Mouse (Mus musculus) c-Kit-positive CD71-positive TER-119-negative erythroid progenitor cells, embryonic 14.5 days (primary cell): ENCODE measurements around the gene Gm14862.
"Not testable (repeated sequence)": the region's sequence is repeated elsewhere in the genome, so short reads cannot be mapped to it uniquely, and the experiment has no call there.

ENCODE experiments used
- DNase-seq: peaks from one replicate; pipeline ENCODE4 v3.0.0-alpha.2; 2013; ENCODE audit warnings: low read depth

Gm14862 gene

DNA sequence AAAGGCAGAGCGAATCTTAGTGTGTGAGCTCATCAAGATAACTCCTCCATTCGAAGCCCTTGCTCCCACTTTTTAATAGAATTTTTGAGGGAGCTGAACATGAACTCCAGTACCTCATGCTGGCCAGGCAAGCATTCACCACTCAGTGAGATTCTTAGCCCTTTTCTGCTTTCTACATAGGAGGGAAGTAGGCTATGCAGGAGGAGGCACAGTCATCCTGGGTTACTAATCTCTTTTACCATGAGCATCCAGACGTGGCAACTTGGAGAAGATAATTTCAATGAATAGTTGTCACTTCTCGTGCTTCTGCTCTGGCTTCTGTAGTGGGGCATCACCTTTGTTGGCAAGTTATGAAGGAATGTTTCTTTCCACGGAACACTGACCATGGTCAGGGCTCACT is at the start of gene Gm14862:
TSS of gene Gm14862 (minus strand) at position 134 of the 400 bp plus-strand sequence.
- no peak for DNase-seq

DNA sequence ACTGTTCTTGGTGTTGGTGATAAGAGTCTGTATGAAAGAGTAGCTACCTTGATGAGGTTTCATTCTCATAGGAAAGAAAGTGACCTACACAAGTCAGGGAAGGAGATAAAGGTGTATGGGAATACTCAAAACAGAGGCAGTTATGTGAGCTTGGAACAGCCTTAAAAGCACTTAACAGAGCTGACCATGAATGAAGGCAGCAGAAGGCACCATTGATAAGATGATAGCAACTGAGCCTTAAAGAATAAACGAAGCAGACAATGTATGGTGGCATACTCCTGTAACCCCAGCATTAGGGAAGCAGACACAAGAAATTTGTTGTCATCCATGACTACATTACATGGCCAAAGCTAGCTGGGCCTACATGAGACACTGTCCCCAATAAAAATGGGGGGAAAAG is 46.8 kb upstream of the Gm14862 start:
- DNase-seq: no peak

DNA sequence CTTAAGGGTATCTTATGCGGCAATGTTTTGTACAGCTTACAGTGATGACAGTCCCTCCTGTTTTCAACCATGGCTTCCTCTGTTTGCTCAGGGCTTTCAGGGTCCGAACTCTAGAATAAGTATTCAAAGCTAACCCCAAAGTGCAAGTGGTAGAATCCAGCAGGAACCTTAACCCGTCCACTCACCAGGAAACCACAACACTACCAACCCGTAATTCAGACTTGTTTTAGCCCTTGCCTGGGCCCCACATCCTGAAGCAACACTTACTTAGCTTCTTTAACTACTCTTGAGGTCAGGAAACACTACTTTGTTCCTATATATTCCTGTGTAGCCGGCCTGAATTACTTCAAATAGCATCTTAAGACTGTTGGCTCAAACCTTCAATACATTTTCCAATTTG is 46.1 kb upstream of the Gm14862 start:
- no peak for DNase-seq

DNA sequence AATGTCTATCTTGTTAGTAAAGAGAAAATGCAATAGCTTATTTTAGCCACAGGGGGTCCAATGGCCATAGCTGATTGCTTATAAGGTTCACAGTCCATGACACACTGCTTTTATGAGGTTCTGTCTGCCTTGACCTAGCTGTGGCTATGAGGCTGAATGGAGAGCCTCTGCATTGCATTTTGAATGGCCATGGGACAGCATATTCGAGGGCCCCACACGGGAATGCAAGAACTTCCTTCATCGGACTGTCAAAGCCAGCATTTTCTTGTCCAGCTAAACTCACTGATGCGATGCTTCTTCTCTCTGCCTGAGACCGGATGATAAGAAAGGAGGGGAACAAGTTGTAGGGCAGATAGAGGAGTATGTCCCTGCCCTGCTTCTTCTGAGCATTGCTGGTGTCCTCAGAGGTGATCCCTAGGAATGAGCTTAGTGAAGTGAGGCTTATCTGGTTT is 41.7 kb upstream of the Gm14862 start:
- DNase-seq: peak; percentile 76

DNA sequence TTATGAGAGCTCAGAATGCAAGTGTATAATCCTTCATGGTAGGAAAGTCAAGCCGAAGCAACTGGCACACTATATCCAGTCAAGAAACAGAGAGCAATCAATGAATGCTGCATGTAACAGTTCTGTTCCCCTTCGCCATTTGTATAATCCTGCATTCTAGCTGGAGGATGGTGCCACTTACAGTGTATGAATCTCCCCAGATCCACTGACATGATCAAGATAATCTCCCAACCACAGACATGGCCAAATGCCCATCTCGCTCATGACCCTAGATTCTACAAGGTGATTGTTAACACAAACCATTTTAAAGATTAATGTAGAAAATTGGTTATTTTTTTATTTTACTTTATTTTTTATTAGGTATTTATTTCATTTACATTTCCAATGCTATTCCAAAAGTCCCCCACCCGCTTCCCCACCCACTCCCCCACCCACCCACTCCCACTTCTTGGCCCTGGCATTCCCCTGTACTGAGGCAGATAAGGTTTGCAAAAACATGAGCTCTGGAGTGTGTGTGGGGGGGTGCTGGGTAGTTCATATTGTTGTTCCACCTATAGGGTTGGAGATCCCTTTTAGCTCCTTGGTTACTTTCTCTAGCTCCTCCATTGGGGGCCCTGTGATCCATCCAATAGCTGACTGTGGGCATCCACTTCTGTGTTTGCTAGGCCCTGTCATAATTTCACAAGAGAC is 36.6 kb upstream of the Gm14862 start:
- not testable (repeated sequence) for DNase-seq

DNA sequence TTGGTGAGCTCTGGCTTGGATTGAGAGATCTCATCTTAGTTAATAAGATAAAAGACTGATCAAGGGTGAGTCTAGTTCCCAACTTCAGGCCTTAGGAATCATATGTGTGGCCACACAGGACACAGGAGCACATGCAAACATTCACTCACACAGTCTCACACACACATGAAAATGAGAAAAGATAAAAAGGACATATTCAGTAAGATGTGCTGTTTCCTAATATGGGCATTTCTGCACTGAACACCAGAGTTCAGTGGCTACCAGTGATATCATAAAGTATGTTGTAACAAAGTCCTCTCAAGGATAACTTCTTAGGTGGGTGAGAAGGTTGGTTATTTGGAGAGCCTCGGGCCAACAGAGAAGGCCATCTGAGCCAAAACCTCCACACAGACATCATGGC is 26.8 kb upstream of the Gm14862 start, which contains the start of gene H2al1m:
TSS of gene H2al1m (plus strand) at position 301 of the 400 bp plus-strand sequence.
- DNase-seq: not testable (repeated sequence)

DNA sequence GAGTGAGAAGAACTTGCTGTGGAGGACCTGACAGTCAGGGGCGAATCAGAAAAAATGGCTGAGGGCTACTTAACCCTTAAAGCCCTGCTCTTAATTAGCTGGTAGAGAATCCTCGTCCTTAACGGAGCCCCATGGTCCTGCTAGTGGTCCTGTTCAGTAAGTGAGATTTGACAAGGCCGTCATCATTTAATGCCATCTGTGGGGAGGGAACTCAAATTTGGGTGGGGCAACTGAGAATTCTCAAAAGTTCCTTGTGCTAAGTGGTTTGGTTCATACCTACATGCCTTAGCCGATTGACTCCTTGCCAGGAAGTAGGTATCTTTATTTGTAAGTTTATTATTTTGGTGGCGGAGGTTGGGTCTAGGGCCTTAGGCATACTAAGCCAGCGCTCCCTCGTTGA is 17.6 kb upstream of the Gm14862 start:
- DNase-seq: no peak

DNA sequence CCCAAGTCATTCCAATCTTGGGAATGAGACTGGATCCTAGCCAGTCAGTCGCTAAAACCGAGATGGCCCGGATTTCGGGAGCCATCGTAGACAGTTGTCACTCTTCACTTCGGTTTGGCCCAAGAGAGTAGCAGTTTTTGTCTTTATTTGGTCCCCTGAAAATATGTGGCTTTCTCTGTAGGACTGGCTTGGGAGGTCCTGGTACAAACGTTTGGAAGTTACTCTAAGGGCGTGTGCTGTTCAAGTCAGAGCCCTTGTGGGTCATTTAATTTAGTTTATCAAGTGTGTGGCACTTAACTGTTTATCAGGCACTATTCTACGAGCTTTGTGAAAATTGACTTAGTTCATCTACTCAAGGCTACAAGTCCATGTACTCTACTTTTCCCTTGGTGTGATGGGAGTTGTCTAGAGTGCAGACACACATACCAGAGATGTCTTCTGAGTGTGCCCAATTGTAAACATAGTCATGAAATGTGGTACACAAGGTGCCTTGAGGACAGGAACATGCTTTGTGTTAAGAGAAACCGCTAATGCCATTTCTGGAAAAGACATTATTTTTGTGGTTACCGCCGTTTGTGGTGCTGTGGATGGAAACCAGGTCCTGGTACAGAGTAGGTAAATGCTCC is 16.8 kb upstream of the Gm14862 start:
- no peak for DNase-seq

DNA sequence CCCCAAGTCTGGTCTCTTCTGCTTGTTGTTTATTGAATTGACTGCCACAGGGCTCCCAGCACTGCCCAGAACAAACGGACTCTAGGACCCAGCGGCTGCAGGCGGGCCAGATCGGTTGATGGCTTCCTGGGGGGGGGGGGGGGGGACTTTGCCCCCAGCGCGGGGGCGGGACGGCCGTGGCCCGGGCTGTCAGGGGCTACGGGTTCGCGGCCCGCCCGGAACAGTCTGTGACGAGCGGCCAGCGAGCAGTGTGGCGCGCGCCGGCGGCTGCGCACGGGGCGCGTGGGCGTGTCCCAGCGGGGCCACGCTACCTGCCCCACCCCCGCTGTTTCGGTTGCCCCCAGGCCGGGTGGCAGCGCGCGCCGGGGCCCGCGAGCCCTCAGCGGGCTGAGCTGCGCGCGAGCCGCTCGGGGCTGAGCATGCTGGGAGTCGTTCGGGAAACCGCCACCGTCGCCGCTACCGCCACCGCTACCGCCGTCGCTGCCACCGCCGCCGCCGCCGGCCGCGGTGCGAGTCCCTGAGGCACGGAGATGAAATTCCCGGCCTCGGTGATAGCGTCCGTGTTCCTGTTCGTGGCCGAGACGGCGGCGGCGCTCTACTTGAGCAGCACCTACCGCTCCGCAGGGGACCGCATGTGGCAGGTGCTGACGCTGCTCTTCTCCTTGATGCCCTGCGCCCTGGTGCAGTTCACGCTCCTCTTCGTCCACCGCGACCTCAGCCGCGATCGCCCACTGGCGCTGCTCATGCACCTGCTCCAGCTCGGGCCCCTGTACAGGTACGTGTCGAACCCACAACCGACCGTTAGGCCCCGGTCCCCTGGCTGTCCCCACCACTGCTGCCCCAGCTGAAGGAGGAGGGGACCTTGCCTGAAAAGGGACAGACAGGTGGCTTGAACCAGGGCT is 16.0 kb upstream of the Gm14862 start, which contains the start of gene Xk:
TSS of gene Xk (plus strand) at position 297 of the 902 bp plus-strand sequence.
- no peak for DNase-seq

DNA sequence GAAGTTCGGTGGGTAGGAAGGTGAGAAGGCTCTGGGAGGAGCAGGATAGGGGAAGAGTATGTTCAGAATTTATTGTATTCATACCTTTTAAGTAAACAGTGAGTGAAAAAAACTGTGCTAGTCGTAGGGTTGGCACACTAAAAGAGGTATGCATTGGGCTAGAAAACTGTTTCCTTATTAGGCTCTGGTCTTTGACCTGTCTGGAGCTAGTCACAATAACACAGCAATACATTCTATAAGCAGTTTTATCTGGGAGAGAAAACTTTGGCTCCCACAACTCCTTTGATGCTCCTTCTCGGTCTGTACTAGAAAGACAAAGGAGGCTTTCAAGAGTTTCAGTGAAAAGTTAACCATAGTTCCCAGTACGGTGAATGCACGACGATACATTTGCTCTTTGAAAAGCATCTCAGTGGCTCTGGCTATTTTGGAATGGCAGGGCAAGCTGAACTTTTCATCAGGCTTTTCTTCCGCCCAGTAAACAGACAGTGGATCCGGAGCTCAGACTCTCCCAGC is 15.3 kb upstream of the Gm14862 start:
- DNase-seq: no peak

DNA sequence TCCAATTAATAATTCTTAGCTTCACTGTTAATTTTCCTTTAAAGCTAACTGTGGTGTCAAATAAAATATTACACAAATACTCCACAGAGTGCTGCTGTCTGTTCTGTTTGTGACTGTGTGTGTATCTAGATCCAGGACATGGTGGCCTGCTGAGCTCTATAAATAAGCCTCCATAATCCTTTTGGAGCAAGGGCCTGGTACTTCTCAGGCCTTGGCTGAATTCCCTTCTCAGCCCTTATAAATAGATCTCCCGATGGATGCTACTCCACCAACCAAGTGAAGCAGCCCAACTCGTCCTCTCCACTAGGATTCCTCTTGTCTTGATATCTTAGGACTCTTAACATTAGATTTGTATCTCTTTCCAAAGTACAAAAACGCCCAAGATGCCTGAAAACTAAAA is 14.4 kb upstream of the Gm14862 start:
- DNase-seq: no peak

DNA sequence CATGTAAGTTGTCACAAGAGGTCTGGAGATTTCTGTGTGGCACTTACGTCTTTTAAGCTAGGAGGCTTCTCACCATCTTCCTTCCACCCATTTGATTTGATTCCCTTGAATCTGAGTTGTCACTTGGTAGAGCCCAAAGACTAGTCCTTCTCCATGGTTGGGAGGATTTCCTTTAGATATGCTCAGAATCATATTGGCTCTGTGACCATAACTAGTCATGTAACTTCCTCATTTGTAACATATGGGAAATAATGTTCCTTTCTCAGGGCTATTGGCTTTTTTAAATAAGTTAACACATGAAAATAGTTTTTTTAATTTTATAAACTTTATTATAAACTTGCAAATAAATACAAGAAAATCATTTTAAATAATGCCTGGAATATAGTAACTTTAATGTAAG is 2.6 kb upstream of the Gm14862 start:
- DNase-seq: no peak

DNA sequence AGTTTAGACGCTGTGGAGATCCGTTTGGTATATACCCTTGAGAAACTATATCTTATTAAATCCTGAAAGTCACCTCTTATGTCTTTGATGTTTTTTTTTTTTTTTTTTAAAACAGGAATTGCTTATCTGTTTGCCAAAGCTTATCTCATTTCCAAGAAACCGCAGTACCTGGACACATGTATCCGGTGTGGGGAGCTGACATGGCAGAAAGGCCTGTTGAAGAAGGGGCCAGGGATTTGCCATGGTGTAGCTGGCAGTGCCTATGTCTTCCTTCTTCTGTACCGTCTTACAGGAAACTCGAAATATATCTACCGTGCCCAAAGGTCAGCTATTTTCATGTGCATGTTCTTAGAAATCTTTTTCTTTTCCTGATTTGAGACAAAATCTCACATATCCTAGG is 1.1 kb upstream of the Gm14862 start:
- no peak for DNase-seq

DNA sequence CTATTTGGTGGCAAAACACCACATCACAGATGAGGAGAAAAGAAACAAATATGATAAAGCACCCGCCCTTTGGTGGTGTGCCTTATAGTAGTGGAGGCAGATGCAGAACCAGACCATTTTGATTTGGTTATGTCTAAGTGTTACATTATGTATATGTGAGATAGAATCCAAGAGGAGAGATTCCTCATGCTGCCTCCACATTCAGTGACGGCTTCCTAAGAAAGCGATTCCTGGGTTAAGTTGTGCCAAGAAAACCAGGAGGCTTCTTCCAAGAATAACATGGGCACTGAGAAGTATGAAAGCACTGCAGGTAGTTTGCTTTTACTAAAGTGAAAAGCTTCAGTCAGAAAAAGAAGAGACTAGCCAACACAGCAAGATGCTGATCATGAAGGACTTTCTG is 1.8 kb downstream of the Gm14862 start:
- DNase-seq: no peak

DNA sequence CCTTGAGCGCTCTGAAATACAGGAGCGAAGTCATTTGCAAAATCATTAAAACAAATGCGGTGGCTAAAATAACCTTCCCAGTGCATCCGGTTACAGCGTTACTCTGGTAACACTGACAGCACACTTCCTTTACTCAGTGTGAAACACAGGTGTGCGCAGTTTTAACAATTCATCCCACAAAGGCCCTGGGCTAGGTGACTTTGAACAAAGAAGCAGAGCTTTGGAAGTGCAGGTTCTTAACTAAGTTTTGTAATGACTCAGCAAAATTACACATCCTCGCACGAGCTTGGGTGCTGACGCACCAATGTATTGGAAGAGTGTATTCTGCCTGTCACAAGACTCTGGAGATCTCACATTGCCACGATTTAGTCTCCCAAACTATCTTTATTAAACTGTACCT is 2.7 kb downstream of the Gm14862 start:
- DNase-seq: no peak

DNA sequence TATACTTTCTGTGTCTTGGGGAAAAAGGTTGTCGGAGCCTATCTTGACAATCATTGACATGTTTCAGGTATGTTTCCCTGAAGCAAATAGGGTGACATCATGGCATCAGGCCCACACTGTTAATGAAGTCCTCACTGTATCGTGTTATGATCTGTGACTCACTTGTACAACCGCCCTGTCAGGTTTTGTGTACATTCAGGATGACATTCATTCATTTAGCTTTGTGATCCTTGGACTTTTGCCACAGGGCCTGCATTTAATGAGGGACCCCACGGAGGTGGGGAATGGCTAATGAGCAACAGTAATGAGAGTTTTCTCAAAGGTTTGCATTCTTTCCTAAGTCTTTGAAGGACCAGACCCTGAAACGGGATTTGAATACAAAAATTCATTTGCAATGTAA is 7.8 kb downstream of the Gm14862 start:
- DNase-seq: no peak

DNA sequence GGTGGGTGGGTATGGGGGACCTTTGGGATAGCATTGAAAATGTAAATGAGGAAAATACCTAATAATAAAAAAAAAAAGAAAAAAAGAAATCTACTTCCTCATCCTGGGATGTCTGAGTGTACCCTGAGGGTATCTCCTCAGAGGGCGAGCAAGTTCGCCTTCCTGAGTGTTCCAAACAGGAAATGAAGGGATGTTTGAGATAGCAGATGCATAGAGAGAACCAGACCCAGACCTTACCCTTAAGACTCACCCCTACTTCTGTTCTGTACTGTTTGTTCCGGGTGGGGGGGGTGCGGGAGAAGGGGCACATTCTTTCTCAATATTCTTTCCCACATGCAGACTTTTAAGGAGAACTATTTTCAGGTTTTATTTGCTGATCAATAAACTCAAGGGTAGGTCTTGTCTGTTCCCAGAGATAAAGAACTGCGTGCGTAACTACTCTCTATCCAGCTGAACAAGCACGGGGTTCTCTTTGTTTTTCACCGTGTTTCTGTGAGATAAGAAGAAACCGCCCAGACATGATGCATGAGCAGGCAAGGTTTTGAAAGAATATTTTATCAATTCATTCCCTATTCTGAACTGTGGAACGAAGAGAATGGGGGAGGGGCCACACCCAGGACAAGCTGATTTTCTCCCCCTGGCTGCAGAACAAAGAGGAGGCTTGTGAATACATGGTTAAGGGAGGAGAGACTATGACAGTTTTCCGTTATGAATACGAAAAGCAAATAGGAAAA is 11.9 kb downstream of the Gm14862 start:
- peak; percentile 71 for DNase-seq

DNA sequence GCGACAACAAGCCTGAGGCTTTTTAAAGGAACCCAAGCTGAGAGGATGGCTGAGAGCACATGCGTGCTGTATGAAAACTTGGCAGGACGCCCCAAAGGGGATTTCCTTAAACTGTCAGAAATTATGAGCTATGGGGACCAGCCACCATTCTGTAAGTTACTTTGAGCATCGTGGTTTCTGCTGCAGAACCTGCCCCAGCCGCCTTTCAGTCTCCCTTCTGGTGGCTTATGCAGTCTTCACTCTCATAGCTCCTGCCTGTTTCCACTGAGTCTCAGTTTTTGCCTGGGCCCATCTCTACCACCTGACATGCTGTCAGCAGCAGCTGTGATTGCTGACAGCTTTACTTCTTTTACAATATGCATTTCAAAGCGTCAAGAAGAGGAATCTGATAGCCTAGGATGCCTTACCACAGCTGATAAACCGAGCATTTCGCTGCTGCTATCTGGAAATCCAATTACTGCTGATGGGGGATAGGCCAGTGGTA is 13.3 kb downstream of the Gm14862 start:
- DNase-seq: no peak

DNA sequence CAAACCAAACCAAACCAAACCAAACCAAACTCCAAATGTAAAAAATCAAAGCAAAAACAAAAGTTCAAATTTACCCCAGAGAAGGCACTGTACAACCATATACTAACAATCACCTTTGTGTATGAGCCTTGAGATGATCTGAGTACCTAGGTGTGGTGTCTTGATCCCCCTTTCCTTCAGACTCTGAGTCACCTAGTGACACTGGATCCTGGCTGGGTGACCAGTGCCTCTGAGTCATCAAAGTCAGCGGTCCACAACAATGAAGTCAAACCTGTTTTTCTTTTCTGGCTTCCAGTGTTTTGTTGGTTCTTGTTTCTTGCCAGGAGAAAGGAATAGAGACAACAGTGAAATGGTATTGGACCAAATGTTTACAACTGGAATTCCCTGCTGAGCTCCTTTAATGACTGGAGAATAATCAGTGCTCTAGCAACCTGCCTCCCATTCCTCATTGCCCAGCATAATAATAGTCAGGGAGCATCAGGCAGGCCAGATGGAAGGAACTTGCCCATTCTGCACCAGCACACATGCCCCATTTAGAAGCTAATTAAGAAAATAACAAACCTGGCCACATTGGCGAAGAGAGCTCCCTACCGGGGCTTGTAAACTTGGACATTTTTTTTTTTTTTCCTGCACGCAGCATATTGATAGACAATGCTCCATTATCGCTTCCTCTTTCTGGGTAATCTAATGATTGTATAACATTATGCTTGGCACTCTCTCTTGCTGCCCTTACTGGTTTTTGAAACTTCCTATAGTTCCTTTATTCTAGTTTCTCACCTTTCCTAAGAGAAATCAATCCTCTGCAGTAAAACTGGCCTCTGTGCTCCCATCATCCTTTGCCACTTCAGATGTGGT is 15.7 kb downstream of the Gm14862 start:
- no peak for DNase-seq

DNA sequence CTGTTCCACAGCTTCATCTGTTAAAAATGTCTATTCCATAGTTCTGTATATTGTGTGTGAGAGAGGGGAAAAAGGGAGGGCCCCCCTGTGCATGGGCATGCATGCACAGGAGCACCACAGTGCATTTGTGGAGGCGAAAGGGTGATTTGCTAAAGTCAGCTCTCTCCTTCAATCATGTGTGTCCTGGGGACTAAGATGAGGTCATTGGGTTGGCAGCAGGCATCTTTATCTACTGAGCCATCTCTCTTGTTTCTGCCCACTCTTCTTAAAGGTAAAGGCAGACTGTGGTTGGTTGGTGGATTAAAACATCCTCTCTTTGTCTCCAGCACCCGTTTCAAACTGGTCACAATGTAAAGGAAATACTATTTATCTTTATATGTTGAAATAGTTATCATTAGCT is 29.6 kb downstream of the Gm14862 start:
- no peak for DNase-seq
